Mouse (Mus musculus): ENCODE results near the gene Stard3. TPM values are rescaled to one million over a fixed set of nuclear protein-coding genes. Genes with fewer than 3 reads are reported as not detected.

Gene Stard3
- polyA plus RNA-seq, 1 experiment from 2014 or later: 39.6 TPM

GRCm38 (mm10) chr11:98413731-98414130, 55.6 kb downstream of the Stard3 start:
- peak overlapping the region; percentile 80 for H3K4me2 ChIP-seq
- 16% methylated on average over 7 of the region's 7 CpGs for WGBS (ENCODE audit: insufficient replicate concordance)
- peak overlapping the region; percentile 97 for H3K4me3 ChIP-seq (ENCODE audit: low read depth, low read length)
- no peaks in the 10 kb centered on the region for H3K36me3 ChIP-seq (ENCODE audit: control insufficient read depth, insufficient read depth, low read length)
- peak overlapping the region; percentile 97 for H3K9ac ChIP-seq (ENCODE audit: low read depth, low read length)
- H3K27me3 ChIP-seq (ENCODE audit: control insufficient read depth, insufficient read depth, low read length): no peaks in the 10 kb centered on the region
- peaks cover 63% of the 10 kb centered on the region for H3K4me1 ChIP-seq (ENCODE audit: control insufficient read depth, insufficient read depth, low read length)
- ATAC-seq (replicated peaks; ENCODE audit: insufficient number of reproducible peaks, low FRiP score, low TSS enrichment): no peak
- H3K9me3 ChIP-seq (replicated peaks; ENCODE audit: control insufficient read depth, low read length): no peaks in the 10 kb centered on the region
- no peak overlapping the region; the same call in 1 of the 2 replicates for H3K27ac ChIP-seq (ENCODE audit: low read depth, low read length)

- Histone ChIP-seq H3K27me3 (ENCODE audit: control insufficient read depth, insufficient read depth, low read length) (no peaks in the 10 kb centered on the region), H3K9me3 (replicated peaks; ENCODE audit: control insufficient read depth, low read length) (no peaks in the 10 kb centered on the region), H3K4me3 (ENCODE audit: low read depth, low read length) (peak overlapping the region; percentile 97), H3K27ac (ENCODE audit: low read depth, low read length) (no peak overlapping the region), H3K4me1 (ENCODE audit: control insufficient read depth, insufficient read depth, low read length) (peaks cover 63% of the 10 kb centered on the region), H3K4me2 (peak overlapping the region; percentile 80), H3K36me3 (ENCODE audit: control insufficient read depth, insufficient read depth, low read length) (no peaks in the 10 kb centered on the region), H3K9ac (ENCODE audit: low read depth, low read length) (peak overlapping the region; percentile 97)
- ATAC-seq (replicated peaks; ENCODE audit: insufficient number of reproducible peaks, low FRiP score, low TSS enrichment): no peak
- 36% methylated on average over 2 of the region's 2 CpGs for WGBS (ENCODE audit: insufficient replicate concordance)
These were observed 56.0 kb downstream of the Stard3 start for GRCm38 (mm10) chr11:98414162-98414561.

- Histone ChIP-seq H3K27me3 (ENCODE audit: control insufficient read depth, insufficient read depth, low read length) (no peaks in the 10 kb centered on the region), H3K4me2 (no peak overlapping the region), H3K4me1 (ENCODE audit: control insufficient read depth, insufficient read depth, low read length) (peaks cover 51% of the 10 kb centered on the region), H3K9ac (ENCODE audit: low read depth, low read length) (no peak overlapping the region), H3K36me3 (ENCODE audit: control insufficient read depth, insufficient read depth, low read length) (peaks cover 5% of the 10 kb centered on the region), H3K4me3 (ENCODE audit: low read depth, low read length) (no peak overlapping the region), H3K27ac (ENCODE audit: low read depth, low read length) (no peak overlapping the region), H3K9me3 (replicated peaks; ENCODE audit: control insufficient read depth, low read length) (no peaks in the 10 kb centered on the region)
- WGBS (ENCODE audit: insufficient replicate concordance): 79% methylated on average over 1 of the region's 1 CpGs
- ATAC-seq (replicated peaks; ENCODE audit: insufficient number of reproducible peaks, low FRiP score, low TSS enrichment): no peak
These were observed 58.9 kb downstream of the Stard3 start for GRCm38 (mm10) chr11:98417074-98417473.

- no peak overlapping the region for H3K4me2 ChIP-seq
- peaks cover 13% of the 10 kb centered on the region for H3K36me3 ChIP-seq (ENCODE audit: control insufficient read depth, insufficient read depth, low read length)
- WGBS (ENCODE audit: insufficient replicate concordance): 50% methylated on average over 6 of the region's 6 CpGs
- ATAC-seq (replicated peaks; ENCODE audit: insufficient number of reproducible peaks, low FRiP score, low TSS enrichment): no peak
- no peaks in the 10 kb centered on the region for H3K27me3 ChIP-seq (ENCODE audit: control insufficient read depth, insufficient read depth, low read length)
- no peak overlapping the region for H3K9ac ChIP-seq (ENCODE audit: low read depth, low read length)
- no peak overlapping the region for H3K27ac ChIP-seq (ENCODE audit: low read depth, low read length)
- H3K4me1 ChIP-seq (ENCODE audit: control insufficient read depth, insufficient read depth, low read length): peaks cover 51% of the 10 kb centered on the region
- H3K9me3 ChIP-seq (replicated peaks; ENCODE audit: control insufficient read depth, low read length): no peaks in the 10 kb centered on the region
- H3K4me3 ChIP-seq (ENCODE audit: low read depth, low read length): no peak overlapping the region
These were observed 60.1 kb downstream of the Stard3 start for GRCm38 (mm10) chr11:98418273-98418672.

- Histone ChIP-seq H3K27ac (ENCODE audit: low read depth, low read length) (peak overlapping the region; percentile 29; the same call in 1 of the 2 replicates), H3K4me3 (ENCODE audit: low read depth, low read length) (no peak overlapping the region), H3K9me3 (replicated peaks; ENCODE audit: control insufficient read depth, low read length) (no peaks in the 10 kb centered on the region), H3K36me3 (ENCODE audit: control insufficient read depth, insufficient read depth, low read length) (peaks cover 16% of the 10 kb centered on the region), H3K4me2 (no peak overlapping the region), H3K9ac (ENCODE audit: low read depth, low read length) (0 out of 2 replicates have a peak overlapping the region, but pooled peaks have one; percentile 10), H3K27me3 (ENCODE audit: control insufficient read depth, insufficient read depth, low read length) (no peaks in the 10 kb centered on the region), H3K4me1 (ENCODE audit: control insufficient read depth, insufficient read depth, low read length) (peaks cover 46% of the 10 kb centered on the region)
- WGBS (ENCODE audit: insufficient replicate concordance): 78% methylated on average over 10 of the region's 10 CpGs
- ATAC-seq (replicated peaks; ENCODE audit: insufficient number of reproducible peaks, low FRiP score, low TSS enrichment): no peak
These were observed 60.9 kb downstream of the Stard3 start for GRCm38 (mm10) chr11:98418939-98419547.

GRCm38 (mm10) chr11:98426592-98426991, 68.4 kb downstream of the Stard3 start:
- no peaks in the 10 kb centered on the region for H3K9me3 ChIP-seq (replicated peaks; ENCODE audit: control insufficient read depth, low read length)
- no peaks in the 10 kb centered on the region for H3K27me3 ChIP-seq (ENCODE audit: control insufficient read depth, insufficient read depth, low read length)
- no peak overlapping the region for H3K4me2 ChIP-seq
- H3K4me1 ChIP-seq (ENCODE audit: control insufficient read depth, insufficient read depth, low read length): no peaks in the 10 kb centered on the region
- WGBS (ENCODE audit: insufficient replicate concordance): 87% methylated on average over 7 of the region's 7 CpGs
- H3K9ac ChIP-seq (ENCODE audit: low read depth, low read length): no peak overlapping the region
- H3K27ac ChIP-seq (ENCODE audit: low read depth, low read length): no peak overlapping the region
- no peak for ATAC-seq (replicated peaks; ENCODE audit: insufficient number of reproducible peaks, low FRiP score, low TSS enrichment)
- H3K4me3 ChIP-seq (ENCODE audit: low read depth, low read length): no peak overlapping the region
- H3K36me3 ChIP-seq (ENCODE audit: control insufficient read depth, insufficient read depth, low read length): peaks cover 54% of the 10 kb centered on the region

GRCm38 (mm10) chr11:98428436-98428835, 70.3 kb downstream of the Stard3 start:
- H3K9me3 ChIP-seq (replicated peaks; ENCODE audit: control insufficient read depth, low read length): no peaks in the 10 kb centered on the region
- WGBS (ENCODE audit: insufficient replicate concordance): 84% methylated on average over 5 of the region's 5 CpGs
- H3K9ac ChIP-seq (ENCODE audit: low read depth, low read length): no peak overlapping the region
- no peaks in the 10 kb centered on the region for H3K27me3 ChIP-seq (ENCODE audit: control insufficient read depth, insufficient read depth, low read length)
- H3K4me2 ChIP-seq: no peak overlapping the region
- ATAC-seq (replicated peaks; ENCODE audit: insufficient number of reproducible peaks, low FRiP score, low TSS enrichment): no peak
- peaks cover 54% of the 10 kb centered on the region for H3K36me3 ChIP-seq (ENCODE audit: control insufficient read depth, insufficient read depth, low read length)
- H3K4me3 ChIP-seq (ENCODE audit: low read depth, low read length): no peak overlapping the region
- H3K27ac ChIP-seq (ENCODE audit: low read depth, low read length): no peak overlapping the region
- no peaks in the 10 kb centered on the region for H3K4me1 ChIP-seq (ENCODE audit: control insufficient read depth, insufficient read depth, low read length)

Data from heart, embryonic 11.5 days (tissue).